Mouse (Mus musculus): ENCODE results near the gene Tbc1d22a.

GRCm38 (mm10) chr15:86181941-86182439 is 32.3 kb upstream of the Tbc1d22a start:
- TF ChIP-seq CTCF (IDR thresholded peaks at IDR 0.05; ENCODE audit: control insufficient read depth, insufficient read depth, low read length) (no peak), POLR2A (IDR thresholded peaks at IDR 0.05; ENCODE audit: borderline replicate concordance, control insufficient read depth, low read depth, low read length) (no peak)

All from bone marrow, adult 2 months (tissue).